Mouse (Mus musculus) skeletal muscle tissue, postnatal 0 days (tissue): ENCODE results near the gene Olfr15. TPM values are rescaled to one million over a fixed set of nuclear protein-coding genes. Genes with fewer than 3 reads are reported as not detected.

Experiments
- polyA plus RNA-seq: library from polyadenylated mRNA; unstranded; fragments of >200 nt; fragmentation: Nextera tagmentation; extraction: Ambion mirVana; gene quantifications from 2 replicates; pipeline ENCODE4 v1.2.1, GENCODE M21; 2015

The Olfr15 gene
- not detected in 2 replicates for polyA plus RNA-seq

DNA sequence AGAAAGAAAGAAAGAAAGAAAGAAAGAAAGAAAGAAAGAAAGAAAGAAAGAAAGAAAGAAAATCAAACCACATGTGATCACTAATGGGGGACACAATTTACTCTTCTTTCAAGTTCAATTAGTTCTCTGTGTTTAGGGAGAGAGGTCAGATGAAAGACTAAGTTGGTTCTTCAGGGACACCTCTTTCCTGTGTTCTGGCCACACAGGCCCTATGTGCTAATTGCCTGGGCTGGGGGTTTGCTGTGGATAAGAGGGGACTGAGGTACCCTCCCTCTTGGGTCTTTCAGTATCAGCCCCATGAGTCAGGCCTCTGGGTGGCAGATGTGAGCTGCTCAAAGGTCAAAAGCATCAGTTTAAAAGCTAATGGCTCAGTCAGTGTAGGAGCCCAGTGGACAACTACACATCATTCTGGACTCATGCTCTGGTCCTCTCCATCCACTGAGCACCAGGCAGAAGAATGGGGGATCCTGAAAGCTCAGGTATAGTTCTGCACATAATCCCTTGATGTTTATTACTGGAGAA lies at the start of gene Olfr15:
Olfr15 (plus strand) TSS at position 291 of the 522 bp plus-strand sequence.

DNA sequence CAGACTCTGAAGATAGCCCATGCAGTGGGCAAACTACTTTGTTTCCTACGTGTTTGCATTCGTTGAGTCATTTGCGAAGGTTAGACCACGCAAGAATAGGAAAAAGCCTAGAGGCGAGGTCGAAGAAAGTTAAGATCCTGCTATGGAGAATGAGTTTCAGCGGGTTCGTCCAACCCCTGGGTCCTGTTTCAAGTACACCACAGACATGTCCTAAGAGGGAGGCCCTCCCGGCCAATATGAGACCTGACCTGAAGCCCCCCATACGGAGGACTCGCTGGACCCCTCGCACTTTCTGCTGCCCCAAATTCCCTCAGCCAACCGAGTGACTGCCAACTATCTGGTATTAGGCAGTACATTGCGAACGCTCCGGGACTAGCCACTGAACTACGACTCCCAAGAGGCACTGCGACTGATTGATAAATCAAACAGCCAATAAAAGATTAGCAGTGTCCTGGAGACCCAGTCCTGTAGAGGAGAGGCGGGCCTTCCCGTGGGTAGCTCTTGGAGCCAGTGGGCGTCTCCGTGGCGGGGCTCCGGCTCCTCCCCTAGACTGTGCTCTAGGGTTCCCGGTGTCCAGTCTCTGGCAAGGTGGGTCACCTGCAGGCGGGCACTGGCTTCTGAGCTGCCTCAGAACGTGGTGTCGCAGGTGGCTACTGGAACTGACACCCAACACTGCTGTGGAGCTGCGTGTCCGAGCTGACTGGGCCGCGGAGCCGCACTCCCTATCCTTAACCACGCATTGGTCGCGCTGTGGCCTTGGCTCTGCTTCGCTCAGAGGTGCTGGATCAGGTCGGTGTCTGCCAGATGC lies 16.2 kb downstream of the Olfr15 start, which contains the start of gene Zfp174:
Zfp174 (plus strand) TSS at position 558 of the 808 bp plus-strand sequence.

DNA sequence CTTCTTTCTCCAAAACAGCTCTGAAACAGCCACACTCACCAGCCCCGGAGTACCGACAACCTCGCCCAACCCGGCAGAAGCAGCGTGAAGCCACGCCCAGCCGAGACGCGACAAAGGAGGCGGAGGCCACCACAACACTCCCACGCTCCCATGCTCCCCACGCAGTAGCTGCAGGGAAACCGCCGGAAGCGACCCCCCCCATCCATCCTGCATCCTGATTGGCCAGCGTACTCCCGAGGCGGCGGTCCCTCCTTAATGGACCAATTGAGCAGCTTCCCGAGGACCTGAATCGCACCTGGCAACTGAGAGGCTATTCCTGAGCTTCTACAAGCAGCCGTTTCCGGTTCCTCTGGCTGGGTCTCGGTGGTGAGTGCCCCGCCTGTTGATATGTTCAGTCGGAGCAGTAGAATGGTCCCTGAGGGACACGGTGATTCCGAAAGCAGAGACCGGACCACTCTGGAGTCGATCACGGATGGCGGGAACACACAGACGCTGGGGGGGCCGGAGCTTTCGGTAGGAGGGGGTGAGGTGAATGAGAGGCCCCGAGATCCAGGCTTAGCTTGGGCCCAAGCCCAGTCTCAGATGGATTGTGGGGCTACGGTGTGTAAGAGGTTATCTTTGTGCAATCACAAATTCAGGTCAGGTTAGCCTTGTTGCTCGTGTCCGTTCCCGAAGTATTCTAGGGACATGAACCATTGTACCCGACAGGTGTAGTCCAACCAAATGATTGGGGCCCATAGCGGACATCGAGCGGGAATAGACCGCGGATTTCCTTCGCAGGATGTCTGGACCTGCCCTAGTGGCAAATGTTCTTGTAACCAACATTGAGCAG lies 41.8 kb downstream of the Olfr15 start, which contains the start of gene Naa60:
Naa60 (plus strand) TSS at position 160 of the 832 bp plus-strand sequence.

DNA sequence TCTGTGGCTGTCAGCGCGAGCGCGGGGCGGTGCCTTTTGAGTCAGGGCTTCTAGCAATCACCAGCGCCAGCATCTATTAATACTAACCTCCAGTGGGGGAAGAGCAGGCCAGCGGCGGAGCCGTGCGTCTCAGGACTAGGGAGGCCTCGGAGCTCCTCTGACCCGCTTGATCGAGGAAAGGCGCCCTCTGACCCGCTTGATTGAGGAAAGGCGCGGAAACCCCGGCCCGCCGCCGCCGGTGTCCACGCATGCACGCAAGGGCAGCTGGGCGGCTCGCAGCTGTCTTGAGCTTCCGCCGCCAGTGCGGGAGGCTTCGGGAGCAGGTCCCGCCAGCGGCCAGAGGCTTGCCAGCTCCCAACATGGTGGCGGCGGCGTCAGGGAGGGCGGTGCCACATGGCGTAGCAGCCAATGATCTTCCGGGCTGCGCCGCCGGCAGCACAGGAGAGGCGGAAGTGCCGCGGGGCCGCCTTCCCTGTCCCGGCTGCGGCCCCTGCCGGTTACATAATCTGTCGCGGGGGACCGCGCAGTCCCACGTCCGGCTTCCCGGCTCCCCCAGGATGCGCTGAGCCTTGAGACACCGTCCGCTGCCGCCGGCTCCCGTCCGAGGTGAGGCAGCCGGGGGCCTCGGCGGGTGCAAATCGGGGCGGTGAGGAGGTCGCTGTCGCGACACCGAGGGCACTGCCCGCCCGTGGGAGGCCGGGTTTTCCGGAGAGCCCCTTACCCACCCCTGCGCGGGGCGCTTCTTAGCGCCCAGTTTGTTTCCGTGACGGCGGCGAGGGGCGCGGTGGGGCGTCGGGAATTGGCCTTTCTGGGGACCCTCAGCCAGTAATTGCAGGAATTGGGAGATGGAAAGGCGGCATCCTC lies 53.8 kb downstream of the Olfr15 start, which contains the start of the genes Zfp597 and Gm20695:
Zfp597 (minus strand) TSS at position 361 of the 864 bp plus-strand sequence.
Gm20695 (plus strand) TSS at position 448 of the 864 bp plus-strand sequence.

Other genes with a start within 250 kb of the Olfr15 start
- not detected in 2 replicates for gene Olfr161, start 239.8 kb upstream of the Olfr15 start, polyA plus RNA-seq
- gene Mefv, start 112.8 kb upstream of the Olfr15 start, polyA plus RNA-seq = 0.05 TPM in 1 of 2 replicates, not detected in the other
- 17.8 and 18.7 TPM in 2 replicates for gene Zfp263, start 86.8 kb upstream of the Olfr15 start, polyA plus RNA-seq
- gene Zfp174, start 16.4 kb downstream of the Olfr15 start, polyA plus RNA-seq = 0.96 and 1.1 TPM in 2 replicates
- 19.8 and 24.8 TPM in 2 replicates for gene Naa60, start 41.5 kb downstream of the Olfr15 start, polyA plus RNA-seq
- gene Zfp597, start 53.7 kb downstream of the Olfr15 start, polyA plus RNA-seq = 3.2 and 3.9 TPM in 2 replicates
- gene Gm20695, start 53.8 kb downstream of the Olfr15 start, polyA plus RNA-seq = 0.69 and 1.2 TPM in 2 replicates
- 6.0 and 6.8 TPM in 2 replicates for gene 1700037C18Rik, start 77.8 kb downstream of the Olfr15 start, polyA plus RNA-seq
- gene Cluap1, start 77.9 kb downstream of the Olfr15 start, polyA plus RNA-seq = 12.0 and 12.9 TPM in 2 replicates
- 1.1 and 1.3 TPM in 2 replicates for gene Nlrc3, start 145.8 kb downstream of the Olfr15 start, polyA plus RNA-seq
- 3.8 and 5.2 TPM in 2 replicates for gene Slx4, start 172.9 kb downstream of the Olfr15 start, polyA plus RNA-seq
- 0.69 and 1.3 TPM in 2 replicates for gene Dnase1, start 206.1 kb downstream of the Olfr15 start, polyA plus RNA-seq
- 76.4 and 84.2 TPM in 2 replicates for gene Trap1, start 246.9 kb downstream of the Olfr15 start, polyA plus RNA-seq